Mouse (Mus musculus) Patski (cell line): ENCODE data around the gene Slc1a7. TPM values are rescaled to one million over a fixed set of nuclear protein-coding genes. Genes with fewer than 3 reads are reported as not detected.

Source experiments
- ATAC-seq: fragments of 100-300 bp; one replicate; pipeline ENCODE4 v1.8.0; 2021
- CTCF ChIA-PET: fragments of 350-600 bp; sonication (Branson Sonifier 250); formaldehyde crosslinking; loops from one replicate; lab custom pipeline; 2022; ENCODE audit warnings: inconsistent platforms; lab: Charles Lee
- POLR2A ChIA-PET: fragments of 350-600 bp; sonication (Branson Sonifier 250); formaldehyde crosslinking; loops from one replicate; lab custom pipeline; 2022; ENCODE audit warnings: antibody characterized with exemption, inconsistent platforms; lab: Charles Lee
- DNase-seq: peaks from one replicate; pipeline ENCODE4 v3.0.0-alpha.2; 2011; ENCODE audit warnings: low read depth, low spot score
- H3K27me3 ChIP-seq: fragments of 371-371 bp; one replicate; pipeline ENCODE4 v1.5.1; 2021
- CTCF ChIP-seq: fragments of 100-300 bp; IDR thresholded peaks from one replicate; pipeline ENCODE4 v1.5.1; 2021
- in situ Hi-C: fragments of 300-500 bp; cut with MboI; formaldehyde crosslinking; loops from 3 replicates; pipeline ENCODE4 v1.11.1; 2018; ENCODE audit warnings: low pct_unique_long_range_greater_than_20kb, mixed read lengths
- polyA plus RNA-seq: library from polyadenylated mRNA; unstranded; gene quantifications from one replicate; pipeline ENCODE4 v1.2.3, GENCODE M21; 2021

Slc1a7 gene
- polyA plus RNA-seq, 1 experiment from 2014 or later, result 0.04 TPM

- DNase-seq (no peak), ATAC-seq (no peak)
- H3K27me3 ChIP-seq, result no peaks in the 10 kb centered on the region
- in situ Hi-C loops, result no loop called here
- POLR2A ChIA-PET, result no interaction called here
- TF ChIP-seq CTCF, result peak; percentile 77
- CTCF ChIA-PET, result interaction anchor here (0.8 to 2.8 kb wide), 11 partner anchors 8 to 205 kb away, joined by 3 to 9 read pairs (median 3); no protein-coding TSS in a partner anchor
Observed at GRCm38 (mm10) chr4:107937338-107937737, 30.8 kb upstream of the Slc1a7 start.

GRCm38 (mm10) chr4:107938124-107938523 lies 30.0 kb upstream of the Slc1a7 start:
- ATAC-seq, result no peak
- DNase-seq, result no peak
- POLR2A ChIA-PET, result no interaction called here
- no peaks in the 10 kb centered on the region for H3K27me3 ChIP-seq
- in situ Hi-C loops, result no loop called here
- CTCF ChIA-PET, result interaction anchor here (1.1 to 2.8 kb wide), 7 partner anchors 11 to 205 kb away, joined by 3 to 9 read pairs (median 6); no protein-coding TSS in a partner anchor
- no peak for TF ChIP-seq CTCF

DNA sequence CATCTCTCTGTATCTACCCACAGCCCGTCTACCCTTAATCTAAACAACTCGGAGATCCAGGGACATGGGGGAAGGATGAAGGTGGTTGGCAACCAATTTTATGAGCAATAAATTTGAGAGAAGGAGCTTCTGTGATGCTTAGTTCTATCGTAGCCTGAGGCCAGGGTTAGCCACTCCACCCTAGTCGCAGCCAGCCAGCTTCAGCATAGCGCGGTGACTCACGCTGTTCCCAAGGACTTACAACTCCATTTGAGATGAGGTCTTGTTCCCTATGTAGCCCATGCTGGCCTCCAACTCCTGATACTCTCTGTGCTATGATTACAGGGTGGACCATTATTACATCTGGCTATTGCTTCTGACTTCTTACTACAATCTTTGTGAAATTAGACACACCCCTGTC lies 25.4 kb upstream of the Slc1a7 start:
- in situ Hi-C loops, result no loop called here
- POLR2A ChIA-PET, result no interaction called here
- no peak for TF ChIP-seq CTCF
- H3K27me3 ChIP-seq, result no peaks in the 10 kb centered on the region
- CTCF ChIA-PET, result no interaction called here
- no peak for ATAC-seq
- no peak for DNase-seq

- POLR2A ChIA-PET, result interaction anchor here (0.7 kb wide), 1 partner anchor 97 kb away, joined by 4 read pairs; no protein-coding TSS in a partner anchor
- ATAC-seq (no peak), DNase-seq (no peak)
- TF ChIP-seq CTCF, result no peak
- CTCF ChIA-PET, result interaction anchor here (1.4 kb wide), 1 partner anchor 106 kb away, joined by 3 read pairs; no protein-coding TSS in a partner anchor
- in situ Hi-C loops, result no loop called here
- no peaks in the 10 kb centered on the region for H3K27me3 ChIP-seq
Observed at GRCm38 (mm10) chr4:107944141-107944540, 24.0 kb upstream of the Slc1a7 start.

DNA sequence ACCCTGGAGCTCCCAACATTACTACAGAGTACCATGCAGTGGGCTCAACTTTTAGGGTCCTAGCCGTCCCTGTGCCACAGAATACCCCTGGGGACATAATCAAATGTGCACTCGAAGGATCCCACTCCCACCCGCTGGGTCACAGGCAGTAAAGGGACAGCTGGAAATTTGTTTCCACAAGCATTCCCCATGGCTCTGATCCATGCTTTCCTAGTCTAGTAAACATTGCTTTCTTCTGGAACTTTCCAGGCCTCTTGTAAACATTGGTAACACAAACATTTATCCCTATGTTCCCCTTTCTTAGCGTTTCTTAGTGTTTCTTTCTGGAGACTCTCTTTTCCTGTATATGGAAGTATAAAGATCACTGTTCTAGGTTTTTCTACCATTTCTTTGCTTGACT lies 18.2 kb upstream of the Slc1a7 start:
- no peak for TF ChIP-seq CTCF
- H3K27me3 ChIP-seq, result no peaks in the 10 kb centered on the region
- in situ Hi-C loops, result no loop called here
- ChIA-PET POLR2A (no interaction called here), CTCF (interaction anchor here (1.3 kb wide), 1 partner anchor 13 kb away, joined by 7 read pairs; no protein-coding TSS in a partner anchor)
- no peak for ATAC-seq
- no peak for DNase-seq

DNA sequence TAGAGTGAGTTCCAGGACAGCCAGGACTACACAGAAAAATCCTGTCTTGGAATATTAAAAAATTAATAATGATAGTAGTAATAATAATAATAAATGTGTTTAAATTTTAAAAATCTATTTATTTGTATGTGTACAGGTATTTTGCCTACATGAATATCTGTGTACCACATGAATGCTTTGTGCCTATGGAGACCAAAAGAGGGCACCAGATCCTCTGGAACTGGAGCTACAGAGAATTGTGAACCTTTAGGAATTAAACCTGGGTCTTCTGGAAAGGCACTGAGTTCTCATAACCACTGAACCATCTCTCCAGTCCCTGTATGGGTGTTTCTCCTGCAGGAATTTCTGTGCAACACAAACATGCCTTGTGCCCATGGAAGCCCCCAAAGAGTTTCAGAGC lies 15.3 kb upstream of the Slc1a7 start:
- in situ Hi-C loops, result no loop called here
- POLR2A ChIA-PET, result no interaction called here
- TF ChIP-seq CTCF, result no peak

GRCm38 (mm10) chr4:107955691-107956090 lies 12.4 kb upstream of the Slc1a7 start:
- in situ Hi-C loops, result no loop called here
- no peaks in the 10 kb centered on the region for H3K27me3 ChIP-seq
- DNase-seq, result no peak
- ChIA-PET POLR2A (interaction anchor here (0.8 kb wide), 1 partner anchor 16 kb away, joined by 5 read pairs; no protein-coding TSS in a partner anchor), CTCF (no interaction called here)
- no peak for ATAC-seq
- no peak for TF ChIP-seq CTCF

More for the DNA sequence above, 15.3 kb upstream of the Slc1a7 start:
- CTCF ChIA-PET, result no interaction called here
- ATAC-seq (no peak), DNase-seq (no peak)
- no peaks in the 10 kb centered on the region for H3K27me3 ChIP-seq

- ATAC-seq, result no peak
- CTCF ChIA-PET, result no interaction called here
- DNase-seq, result no peak
- H3K27me3 ChIP-seq, result no peaks in the 10 kb centered on the region
- TF ChIP-seq CTCF, result no peak
- in situ Hi-C loops, result no loop called here
- POLR2A ChIA-PET, result no interaction called here
Observed at GRCm38 (mm10) chr4:107958487-107958886, 9.6 kb upstream of the Slc1a7 start.

DNA sequence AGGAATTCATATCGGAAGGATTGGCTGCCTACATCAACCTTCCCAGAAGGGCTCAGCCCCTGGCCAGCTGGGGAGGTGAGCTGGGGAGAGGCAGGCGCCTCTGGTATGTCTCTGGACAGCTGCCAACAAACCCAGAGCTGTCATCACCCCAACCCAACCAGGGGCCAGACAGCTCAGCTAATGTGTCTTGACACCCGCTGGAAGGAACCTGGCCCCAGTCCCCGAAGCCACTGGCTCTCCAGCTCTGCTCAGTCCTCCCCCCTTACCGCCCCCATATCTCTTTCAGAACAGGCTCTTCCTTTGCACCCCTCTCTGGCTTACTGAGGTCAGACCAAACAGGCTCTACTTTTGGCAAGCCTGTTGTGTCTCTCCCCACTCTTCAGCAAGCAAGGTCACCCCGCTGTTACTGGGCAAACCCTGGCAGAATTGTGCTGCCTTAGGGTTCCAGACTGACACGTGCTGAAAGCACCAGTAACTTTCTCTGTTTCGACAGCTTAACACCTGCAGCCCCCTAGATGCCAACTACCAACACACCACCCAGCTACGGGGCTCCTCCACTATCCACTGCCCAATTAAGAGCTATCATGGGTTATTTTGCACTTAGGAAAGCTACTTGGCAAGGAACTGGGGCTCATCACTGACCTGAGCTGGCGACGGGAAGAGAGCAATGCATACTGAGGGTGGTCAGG lies 5.9 kb upstream of the Slc1a7 start:
- TF ChIP-seq CTCF, result no peak
- no peaks in the 10 kb centered on the region for H3K27me3 ChIP-seq
- DNase-seq (peak; percentile 80), ATAC-seq (peak; percentile 89)
- in situ Hi-C loops, result no loop called here
- ChIA-PET CTCF (interaction anchor here (1.0 to 2.8 kb wide), 4 partner anchors 9 to 90 kb away, joined by 3 to 9 read pairs (median 4); no protein-coding TSS in a partner anchor), POLR2A (no interaction called here)

GRCm38 (mm10) chr4:107962792-107963191 lies 5.3 kb upstream of the Slc1a7 start:
- no peak for DNase-seq
- no peaks in the 10 kb centered on the region for H3K27me3 ChIP-seq
- no peak for TF ChIP-seq CTCF
- no peak for ATAC-seq
- ChIA-PET POLR2A (no interaction called here), CTCF (interaction anchor here (1.0 to 2.8 kb wide), 4 partner anchors 9 to 89 kb away, joined by 3 to 9 read pairs (median 4); no protein-coding TSS in a partner anchor)
- in situ Hi-C loops, result no loop called here
